ENCODE assay signal across 32 mouse cellular contexts in the genomic region with DNA sequence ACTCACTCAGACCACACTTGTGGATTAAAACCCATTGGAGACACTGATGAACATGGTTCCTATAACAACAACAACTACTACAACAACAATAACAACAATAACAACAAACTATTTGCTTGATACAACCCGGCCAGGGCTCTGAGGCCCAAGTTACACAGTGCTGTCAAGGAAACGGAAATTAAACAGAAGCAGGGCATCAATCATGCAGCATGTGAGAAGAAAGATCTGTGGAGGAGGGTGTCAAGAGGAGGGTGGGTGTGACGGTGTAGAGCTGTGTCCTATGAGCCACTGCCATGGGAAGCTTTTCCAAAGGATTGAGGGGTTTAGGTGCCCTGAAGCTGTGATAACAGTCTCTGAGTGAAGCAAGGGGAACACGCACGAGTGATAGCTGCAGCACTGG. TPM values are rescaled to one million over a fixed set of nuclear protein-coding genes. Genes with fewer than 3 reads are reported as not detected.
"Had no signal": no experiment of that assay in that cellular context is flagged by ENCODE, and none has a peak within 500 bp of the region (broad histone marks: within the 10 kb centered on the region; RNA-seq: fewer than 3 reads in every experiment).

No protein-coding gene starts in this region.

- H3K27me3 ChIP-seq: heart, embryonic 13.5 days; heart, embryonic 15.5 days; hindbrain, embryonic 12.5 days; intestine, embryonic 15.5 days; limb, embryonic 12.5 days; liver, embryonic 13.5 days; liver, embryonic 15.5 days had no signal

- H3K9me3 ChIP-seq: heart, embryonic 13.5 days; heart, embryonic 15.5 days; hindbrain, embryonic 10.5 days; hindbrain, embryonic 12.5 days; intestine, embryonic 15.5 days; limb, embryonic 10.5 days; limb, embryonic 12.5 days; liver, embryonic 13.5 days; liver, embryonic 15.5 days had no signal

- H3K4me3 ChIP-seq: heart, adult 2 months; heart, embryonic 13.5 days; heart, embryonic 15.5 days; hindbrain, embryonic 10.5 days; hindbrain, embryonic 12.5 days; intestine, embryonic 15.5 days; layer of hippocampus, adult 2 months; left cerebral cortex, adult 2 months; limb, embryonic 10.5 days; limb, embryonic 12.5 days; liver, embryonic 13.5 days; liver, embryonic 15.5 days had no signal

- H3K27ac ChIP-seq: heart, adult 2 months; heart, embryonic 13.5 days; heart, embryonic 15.5 days; hindbrain, embryonic 10.5 days; hindbrain, embryonic 12.5 days; hindbrain, embryonic 14.5 days; intestine, embryonic 15.5 days; kidney, postnatal 0 days; layer of hippocampus, adult 2 months; left cerebral cortex, adult 2 months; limb, embryonic 10.5 days; limb, embryonic 12.5 days; liver, embryonic 13.5 days; liver, embryonic 15.5 days had no signal

- H3K36me3 ChIP-seq: heart, embryonic 13.5 days; heart, embryonic 15.5 days; hindbrain, embryonic 10.5 days; hindbrain, embryonic 12.5 days; intestine, embryonic 15.5 days; limb, embryonic 10.5 days; limb, embryonic 12.5 days; liver, embryonic 13.5 days; liver, embryonic 15.5 days had no signal

- DNase-seq: gastrocnemius, postnatal 10 days; gastrocnemius, postnatal 25 days; heart, adult 2 months; heart, postnatal 14 days; heart, postnatal 4 days; kidney, adult 18-20 months; kidney, adult 9 months; kidney, postnatal 14 days; kidney, postnatal 36 days; liver; liver, embryonic 13.5 days had no signal

- H3K4me2 ChIP-seq: heart, embryonic 11.5 days; heart, embryonic 13.5 days; heart, embryonic 15.5 days; hindbrain, embryonic 12.5 days; hindbrain, embryonic 14.5 days; intestine, embryonic 15.5 days; limb, embryonic 12.5 days; liver, embryonic 11.5 days; liver, embryonic 13.5 days; liver, embryonic 15.5 days had no signal

- ATAC-seq: hindbrain, embryonic 16.5 days; inflammation-experienced regulatory T-cells, adult 6 months; intestine, embryonic 15.5 days; intestine, postnatal 0 days had no signal

- H3K9ac ChIP-seq: heart, embryonic 13.5 days; heart, embryonic 15.5 days; hindbrain, embryonic 12.5 days; hindbrain, embryonic 14.5 days; intestine, embryonic 15.5 days; limb, embryonic 12.5 days; liver, embryonic 13.5 days; liver, embryonic 15.5 days had no signal

- H3K4me1 ChIP-seq: heart, embryonic 13.5 days; heart, embryonic 15.5 days; hindbrain, embryonic 10.5 days; hindbrain, embryonic 12.5 days; intestine, embryonic 15.5 days; limb, embryonic 12.5 days; liver, embryonic 13.5 days; liver, embryonic 15.5 days had no signal

RNA-seq across cellular contexts. Expression of gene Sp8, which starts 56.1 kb away (rescaled TPM):
- total RNA-seq: gastrocnemius, adult 18-20 months; gastrocnemius, postnatal 25 days; gastrocnemius, postnatal 4 days; granulocyte monocyte progenitor cell, adult 5-6 weeks; heart, adult 2 months; heart, postnatal 14 days; heart, postnatal 4 days had no signal
- polyA plus RNA-seq: heart, adult 2 months; heart, embryonic 13.5 days; heart, embryonic 15.5 days; heart, postnatal 0 days; inflammation-experienced regulatory T-cells, adult 6 months; intestine, embryonic 15.5 days; intestine, postnatal 0 days; kidney, postnatal 0 days; liver, embryonic 13.5 days; liver, embryonic 15.5 days had no signal
